Mouse (Mus musculus): ENCODE data around the gene Ubald2. TPM values are rescaled to one million over a fixed set of nuclear protein-coding genes. Genes with fewer than 3 reads are reported as not detected.
"Not testable (repeated sequence)": the region's sequence is repeated elsewhere in the genome, so short reads cannot be mapped to it uniquely, and the experiment has no call there.

Ubald2 gene
- polyA plus RNA-seq, 1 experiment from 2014 or later, result 29.8 TPM

GRCm38 (mm10) chr11:116424621-116425407 is 9.1 kb upstream of the Ubald2 start:
- peaks cover 18% of the 10 kb centered on the region for H3K4me1 ChIP-seq (ENCODE audit: insufficient read depth)
- no peak overlapping the region for H3K4me3 ChIP-seq (ENCODE audit: low read depth, low read length)
- no peaks in the 10 kb centered on the region for H3K36me3 ChIP-seq (replicated peaks; ENCODE audit: insufficient read depth, low read length)
- ATAC-seq (peak; percentile 13), DNase-seq (no peak)
- H3K27me3 ChIP-seq (ENCODE audit: insufficient read depth, low read length), result no peaks in the 10 kb centered on the region
- TF ChIP-seq EP300 (IDR thresholded peaks at IDR 0.05; ENCODE audit: low read depth), result no peak
- TF ChIP-seq CTCF (IDR thresholded peaks at IDR 0.05; ENCODE audit: low read depth), result no peak
- peak overlapping the region; percentile 81 for H3K27ac ChIP-seq (ENCODE audit: low read depth)
- 32% methylated on average over 8 of the region's 8 CpGs for WGBS (ENCODE audit: insufficient replicate concordance)
- no peaks in the 10 kb centered on the region for H3K9me3 ChIP-seq (ENCODE audit: low read length)
- peak overlapping the region; percentile 24; the same call in 1 of the 2 replicates for H3K4me2 ChIP-seq (ENCODE audit: low read depth, low read length)
- H3K9ac ChIP-seq (replicated peaks), result no peak overlapping the region; the same call in 1 of the 2 replicates

GRCm38 (mm10) chr11:116426328-116426727 is 7.6 kb upstream of the Ubald2 start:
- H3K4me1 ChIP-seq (ENCODE audit: insufficient read depth), result peaks cover 34% of the 10 kb centered on the region
- not testable (repeated sequence) for H3K9ac ChIP-seq (replicated peaks); H3K4me2 ChIP-seq (ENCODE audit: low read depth, low read length); H3K9me3 ChIP-seq (ENCODE audit: low read length); ATAC-seq; DNase-seq; H3K27me3 ChIP-seq (ENCODE audit: insufficient read depth, low read length); H3K36me3 ChIP-seq (replicated peaks; ENCODE audit: insufficient read depth, low read length); H3K4me3 ChIP-seq (ENCODE audit: low read depth, low read length); H3K27ac ChIP-seq (ENCODE audit: low read depth)
- WGBS (ENCODE audit: insufficient replicate concordance), result 81% methylated on average over 11 of the region's 11 CpGs

- Histone ChIP-seq H3K36me3 (replicated peaks; ENCODE audit: insufficient read depth, low read length) (no peaks in the 10 kb centered on the region), H3K27me3 (ENCODE audit: insufficient read depth, low read length) (no peaks in the 10 kb centered on the region), H3K9ac (replicated peaks) (no peak overlapping the region), H3K4me3 (ENCODE audit: low read depth, low read length) (no peak overlapping the region), H3K9me3 (ENCODE audit: low read length) (no peaks in the 10 kb centered on the region), H3K4me2 (ENCODE audit: low read depth, low read length) (no peak overlapping the region), H3K27ac (ENCODE audit: low read depth) (no peak overlapping the region), H3K4me1 (ENCODE audit: insufficient read depth) (peaks cover 36% of the 10 kb centered on the region)
- WGBS (ENCODE audit: insufficient replicate concordance), result 56% methylated on average over 6 of the region's 6 CpGs
- ATAC-seq (no peak), DNase-seq (no peak)
- TF ChIP-seq CTCF (IDR thresholded peaks at IDR 0.05; ENCODE audit: low read depth), result no peak
- TF ChIP-seq EP300 (IDR thresholded peaks at IDR 0.05; ENCODE audit: low read depth), result no peak
Measured at GRCm38 (mm10) chr11:116426852-116427575, 6.9 kb upstream of the Ubald2 start.

- H3K4me2 ChIP-seq (ENCODE audit: low read depth, low read length), result peak overlapping the region; percentile 31
- no peak for ATAC-seq
- DNase-seq, result peak; percentile 18
- peak overlapping the region; percentile 38; the same call in 1 of the 2 replicates for H3K9ac ChIP-seq (replicated peaks)
- H3K9me3 ChIP-seq (ENCODE audit: low read length), result no peaks in the 10 kb centered on the region
- no peaks in the 10 kb centered on the region for H3K27me3 ChIP-seq (ENCODE audit: insufficient read depth, low read length)
- H3K36me3 ChIP-seq (replicated peaks; ENCODE audit: insufficient read depth, low read length), result no peaks in the 10 kb centered on the region
- no peak overlapping the region for H3K4me3 ChIP-seq (ENCODE audit: low read depth, low read length)
- H3K27ac ChIP-seq (ENCODE audit: low read depth), result 0 out of 2 replicates have a peak overlapping the region, but pooled peaks have one; percentile 1
- peaks cover 37% of the 10 kb centered on the region for H3K4me1 ChIP-seq (ENCODE audit: insufficient read depth)
- TF ChIP-seq EP300 (IDR thresholded peaks at IDR 0.05; ENCODE audit: low read depth) (peak; percentile 7; the same call in 1 of the 2 replicates), CTCF (IDR thresholded peaks at IDR 0.05; ENCODE audit: low read depth) (no peak)
- 35% methylated on average over 13 of the region's 13 CpGs for WGBS (ENCODE audit: insufficient replicate concordance)
Measured at GRCm38 (mm10) chr11:116428872-116429859, 4.7 kb upstream of the Ubald2 start.

- H3K4me1 ChIP-seq (ENCODE audit: insufficient read depth), result peaks cover 35% of the 10 kb centered on the region
- H3K4me3 ChIP-seq (ENCODE audit: low read depth, low read length), result no peak overlapping the region
- ATAC-seq (no peak), DNase-seq (no peak)
- WGBS (ENCODE audit: insufficient replicate concordance), result 69% methylated on average over 9 of the region's 9 CpGs
- H3K27ac ChIP-seq (ENCODE audit: low read depth), result 0 out of 2 replicates have a peak overlapping the region, but pooled peaks have one; percentile 30
- TF ChIP-seq EP300 (IDR thresholded peaks at IDR 0.05; ENCODE audit: low read depth) (no peak), CTCF (IDR thresholded peaks at IDR 0.05; ENCODE audit: low read depth) (no peak)
- peak overlapping the region; percentile 31 for H3K4me2 ChIP-seq (ENCODE audit: low read depth, low read length)
- no peaks in the 10 kb centered on the region for H3K9me3 ChIP-seq (ENCODE audit: low read length)
- H3K36me3 ChIP-seq (replicated peaks; ENCODE audit: insufficient read depth, low read length), result peaks cover 1% of the 10 kb centered on the region
- no peak overlapping the region; the same call in 1 of the 2 replicates for H3K9ac ChIP-seq (replicated peaks)
- H3K27me3 ChIP-seq (ENCODE audit: insufficient read depth, low read length), result no peaks in the 10 kb centered on the region
Measured at GRCm38 (mm10) chr11:116429862-116430613, 3.9 kb upstream of the Ubald2 start.
